Mouse (Mus musculus) neural tube, embryonic 11.5 days (tissue): ENCODE results near the gene Gse1. TPM values are rescaled to one million over a fixed set of nuclear protein-coding genes. Genes with fewer than 3 reads are reported as not detected.

Experiments
- ATAC-seq: fragments of 200-750 bp; cut with Nextera tagmentation; 2 replicates; pipeline ENCODE4 v1.8.0; 2017; ENCODE audit warnings: moderate number of reproducible peaks, mild to moderate bottlenecking, moderate TSS enrichment, moderate library complexity; ENCODE audit not compliant: insufficient read depth, low FRiP score, low TSS enrichment
- DNase-seq: peaks from one replicate; pipeline ENCODE4 v3.0.0-alpha.2; 2015; ENCODE audit warnings: low spot score
- H3K27ac ChIP-seq: fragments of 300-500 bp; sonication (generic); 2 replicates; pipeline ENCODE4 v1.5.1; 2014; ENCODE audit warnings: low read depth, mild to moderate bottlenecking, low read length
- H3K27me3 ChIP-seq: fragments of 300-500 bp; sonication (generic); 2 replicates; pipeline ENCODE4 v1.6.1; 2014; ENCODE audit warnings: mild to moderate bottlenecking, low read length, mixed read lengths; ENCODE audit not compliant: control insufficient read depth, insufficient read depth
- H3K36me3 ChIP-seq: fragments of 300-500 bp; sonication (generic); 2 replicates; pipeline ENCODE4 v1.6.1; 2014; ENCODE audit warnings: mild to moderate bottlenecking, low read length, moderate library complexity, mixed read lengths; ENCODE audit not compliant: control insufficient read depth, insufficient read depth
- H3K4me1 ChIP-seq: fragments of 300-500 bp; sonication (generic); 2 replicates; pipeline ENCODE4 v1.6.1; 2014; ENCODE audit warnings: low read length, mixed read lengths; ENCODE audit not compliant: control insufficient read depth, insufficient read depth
- H3K4me2 ChIP-seq: fragments of 300-500 bp; sonication (generic); 2 replicates; pipeline ENCODE4 v1.6.1; 2014; ENCODE audit warnings: low read depth, mild to moderate bottlenecking, moderate library complexity
- H3K4me3 ChIP-seq: fragments of 300-500 bp; sonication (generic); 2 replicates; pipeline ENCODE4 v1.5.1; 2014; ENCODE audit warnings: low read depth, low read length
- H3K9ac ChIP-seq: fragments of 300-500 bp; sonication (generic); 2 replicates; pipeline ENCODE4 v1.6.1; 2014; ENCODE audit warnings: mild to moderate bottlenecking, low read length
- H3K9me3 ChIP-seq: fragments of 300-500 bp; sonication (generic); 2 replicates; pipeline ENCODE4 v1.6.1; 2016; ENCODE audit warnings: low read length; ENCODE audit not compliant: control insufficient read depth
- WGBS: fragments of 180-500 bp; shearing (Covaris S2); extraction: QIAGEN DNeasy Blood & Tissue Kit; methylation state at CpG from one replicate; pipeline ENCODE4 v1.1.7; 2014; 5-methylcytosine and 5-hydroxymethylcytosine counted together
- microRNA-seq: library from miRNA; unstranded; fragments of <30 nt; microRNA quantifications from one replicate; pipeline ENCODE4, GENCODE M21; 2016
- polyA plus RNA-seq: library from polyadenylated mRNA; unstranded; fragments of >200 nt; fragmentation: Nextera tagmentation; extraction: Ambion mirVana; gene quantifications from 2 replicates; pipeline ENCODE4 v1.2.1, GENCODE M21; 2014

Gse1 gene
- polyA plus RNA-seq, 1 experiment from 2014 or later, result 33.5 TPM

- Histone ChIP-seq H3K4me3 (no peak overlapping the region), H3K9ac (no peak overlapping the region), H3K27me3 (peaks cover 14% of the 10 kb centered on the region), H3K4me2 (no peak overlapping the region), H3K4me1 (peaks cover 14% of the 10 kb centered on the region), H3K9me3 (no peaks in the 10 kb centered on the region), H3K27ac (no peak overlapping the region), H3K36me3 (no peaks in the 10 kb centered on the region)
- ATAC-seq (no peak), DNase-seq (no peak)
- WGBS, result 59% methylated on average over 5 of the region's 5 CpGs
Measured at GRCm38 (mm10) chr8:120630031-120630430, 401.8 kb downstream of the Gse1 start.

DNA sequence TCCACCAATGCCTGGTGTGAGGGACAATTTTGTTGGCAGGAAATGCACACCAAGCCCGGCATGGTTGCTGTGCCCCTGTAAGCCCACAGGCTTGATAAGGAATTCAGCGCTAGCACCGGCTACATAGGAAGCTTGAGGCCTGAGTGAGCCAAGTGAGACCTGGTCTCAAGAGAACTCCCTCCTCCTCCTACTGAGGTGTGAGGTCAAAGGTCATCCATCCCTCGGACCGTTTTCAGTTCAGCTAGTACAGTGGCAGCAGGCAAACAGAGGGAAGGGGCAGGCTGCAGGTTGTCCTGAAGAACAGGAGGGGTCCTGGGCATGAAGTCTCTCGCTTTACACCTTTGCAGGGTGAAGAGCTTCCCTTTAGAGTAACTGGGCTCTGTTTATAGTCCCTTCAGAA is 402.6 kb downstream of the Gse1 start:
- Histone ChIP-seq H3K27me3 (peaks cover 18% of the 10 kb centered on the region), H3K27ac (no peak overlapping the region), H3K9me3 (no peaks in the 10 kb centered on the region), H3K36me3 (no peaks in the 10 kb centered on the region), H3K4me3 (no peak overlapping the region), H3K4me1 (peaks cover 14% of the 10 kb centered on the region), H3K9ac (no peak overlapping the region), H3K4me2 (no peak overlapping the region)
- no peak for ATAC-seq
- DNase-seq, result no peak
- 39% methylated on average over 6 of the region's 6 CpGs for WGBS

Small RNA genes within 50 kb of the gene (microRNA-seq; reads per million reads assigned to microRNA genes)
- gene Gm22715, result not detected
- gene Mir7687, result not detected

Other genes starting within 250 kb of the Gse1 start
- 4.4 and 4.6 TPM in 2 replicates for gene Crispld2, start 236.0 kb upstream of the Gse1 start, polyA plus RNA-seq
- 33.0 and 33.9 TPM in 2 replicates for gene Zdhhc7, start 127.0 kb upstream of the Gse1 start, polyA plus RNA-seq
- gene 6430548M08Rik, start 114.3 kb upstream of the Gse1 start, polyA plus RNA-seq, result 12.0 and 13.7 TPM in 2 replicates
- 0.90 and 1.0 TPM in 2 replicates for gene Fam92b, start 51.0 kb upstream of the Gse1 start, polyA plus RNA-seq